Mouse (Mus musculus) 416B (cell line): ENCODE measurements around the gene Esrrg.

Experiments used
- DNase-seq: peaks from one replicate; pipeline ENCODE4 v3.0.0; 2011; ENCODE audit warnings: low read depth

Gene Esrrg

GRCm38 (mm10) chr1:187910718-187911117 lies 302.1 kb downstream of the Esrrg start:
- no peak for DNase-seq

GRCm38 (mm10) chr1:187911201-187911600 lies 302.6 kb downstream of the Esrrg start:
- DNase-seq = no peak

GRCm38 (mm10) chr1:187918303-187918702 lies 309.7 kb downstream of the Esrrg start:
- DNase-seq = no peak

- no peak for DNase-seq
Measured at GRCm38 (mm10) chr1:187918939-187919338, 310.3 kb downstream of the Esrrg start.

DNA sequence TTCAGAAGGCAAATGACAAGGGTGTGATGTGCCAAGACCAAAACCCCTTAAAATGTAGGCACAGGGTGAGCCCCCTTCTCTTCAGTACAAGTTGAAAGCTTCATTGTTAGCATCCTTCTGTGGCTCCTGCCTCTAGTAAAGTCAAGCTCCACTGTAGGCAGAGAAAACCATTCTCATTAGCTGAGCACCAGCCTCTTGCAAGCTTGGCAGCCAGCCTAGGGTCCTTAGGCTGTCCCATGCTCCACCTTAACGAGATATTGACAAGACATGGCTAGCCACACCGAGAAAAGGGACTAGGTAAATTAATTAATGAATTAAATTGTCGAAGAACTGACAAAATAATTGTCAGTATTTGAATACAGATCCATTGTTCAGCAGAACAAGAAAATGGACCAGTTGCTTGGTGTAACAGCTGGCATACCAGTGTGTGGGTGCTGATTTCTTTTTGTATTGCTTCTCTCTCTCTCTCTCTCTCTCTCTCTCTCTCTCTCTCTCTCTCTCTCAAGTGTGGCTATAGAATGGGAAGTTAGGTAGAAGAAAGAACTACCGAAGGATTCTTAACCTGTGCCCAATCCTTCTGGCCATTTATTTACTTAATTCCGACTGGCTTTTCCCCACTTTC lies 311.7 kb downstream of the Esrrg start:
- DNase-seq = no peak

- DNase-seq = no peak
Measured at GRCm38 (mm10) chr1:187931146-187931545, 322.6 kb downstream of the Esrrg start.

DNA sequence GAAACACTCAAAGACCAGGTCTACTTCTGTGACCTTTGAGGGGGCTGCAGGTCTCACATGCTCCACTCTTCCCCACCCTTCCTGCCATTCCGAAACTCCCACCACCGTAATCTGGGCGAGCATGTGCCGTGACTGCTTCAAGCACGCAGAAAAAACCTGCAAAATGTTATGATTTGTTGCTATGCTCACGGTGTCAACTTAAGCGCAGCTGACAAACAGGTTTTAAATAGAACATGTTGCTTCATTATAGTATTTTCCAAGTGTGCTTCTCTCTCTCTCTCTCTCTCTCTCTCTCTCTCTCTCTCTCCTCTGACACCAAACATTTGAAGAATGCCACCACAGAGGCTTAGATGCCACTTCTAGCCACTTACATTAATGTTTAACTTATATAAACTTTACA lies 330.1 kb downstream of the Esrrg start:
- no peak for DNase-seq

- no peak for DNase-seq
Measured at GRCm38 (mm10) chr1:187939078-187939477, 330.5 kb downstream of the Esrrg start.

DNA sequence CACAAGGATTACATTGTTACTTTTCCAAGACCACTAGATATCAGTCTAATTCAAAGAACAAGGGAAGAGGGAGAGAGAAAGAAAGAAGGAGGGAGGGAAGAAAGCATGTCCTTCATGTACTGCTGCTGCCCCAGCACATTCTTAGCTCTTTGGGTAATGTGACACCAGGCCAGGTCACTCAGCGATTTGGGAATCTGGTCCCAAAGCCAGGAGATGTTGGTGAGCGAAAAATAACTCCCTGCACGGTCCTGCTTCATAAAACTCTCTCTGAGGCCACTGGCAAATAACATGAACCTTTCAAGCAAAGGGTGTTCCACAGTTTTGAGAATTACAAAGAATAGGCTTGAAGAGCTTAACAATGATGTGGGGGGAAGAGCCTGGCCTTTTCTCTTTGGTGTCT lies 342.9 kb downstream of the Esrrg start:
- no peak for DNase-seq

GRCm38 (mm10) chr1:187956702-187957101 lies 348.1 kb downstream of the Esrrg start:
- DNase-seq = no peak

DNA sequence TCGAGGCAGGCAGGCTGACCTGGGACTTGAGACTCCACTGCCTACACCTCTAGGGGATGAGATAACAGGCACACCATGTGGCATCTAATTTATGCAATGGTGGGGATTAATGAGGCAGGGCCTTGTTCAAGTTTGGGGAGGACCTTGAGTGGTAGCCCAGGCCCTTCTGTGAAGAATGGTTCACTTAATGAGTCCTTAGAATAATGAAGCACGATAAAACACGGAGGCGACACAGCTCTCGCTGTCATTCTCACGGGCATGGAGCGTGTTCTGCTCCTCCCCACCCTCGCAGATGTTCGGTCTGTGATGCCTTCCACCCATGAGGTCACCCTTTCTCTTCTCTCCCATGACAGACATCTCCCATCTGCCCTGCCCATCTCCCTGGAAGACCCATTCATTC lies 350.6 kb downstream of the Esrrg start:
- no peak for DNase-seq

DNA sequence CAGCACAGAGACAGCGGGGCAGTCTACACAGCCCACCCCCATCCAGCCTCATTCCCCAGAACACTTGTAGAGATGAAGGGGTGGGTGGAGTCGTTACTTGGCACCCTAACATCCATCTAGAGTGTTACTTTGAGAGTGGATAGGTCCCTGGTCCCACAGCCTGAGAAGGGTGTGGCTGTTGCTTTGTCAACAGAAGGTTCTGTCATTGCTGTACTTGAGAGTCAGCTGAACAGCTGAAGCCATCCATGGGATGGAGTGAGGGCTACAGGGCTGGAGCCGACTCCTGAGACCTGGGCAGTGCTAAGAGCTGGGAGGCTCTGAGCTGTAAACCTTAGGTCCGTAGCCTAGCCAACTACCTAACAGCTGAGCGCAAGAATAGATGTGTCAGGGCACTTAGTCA lies 352.9 kb downstream of the Esrrg start:
- no peak for DNase-seq

- no peak for DNase-seq
Measured at GRCm38 (mm10) chr1:187964829-187965760, 356.5 kb downstream of the Esrrg start.

DNA sequence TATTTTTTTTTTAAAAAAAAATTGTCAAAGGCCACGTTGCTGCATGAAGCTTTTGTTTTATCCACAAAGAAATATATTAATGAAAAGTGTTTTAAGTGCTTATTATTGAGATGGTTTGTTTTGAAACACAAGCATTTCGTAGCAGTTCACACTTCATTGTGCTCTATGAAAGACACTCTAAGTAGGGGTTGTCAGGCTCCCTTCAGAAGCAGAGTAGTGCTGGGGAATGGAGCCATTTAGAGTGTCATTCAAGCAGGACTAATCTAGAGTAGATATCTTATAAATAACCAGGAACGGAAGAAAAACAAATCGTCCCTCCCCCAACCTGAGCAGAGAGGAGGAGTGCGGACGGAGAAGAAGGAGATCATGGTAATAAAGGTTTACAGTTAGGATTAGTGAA lies 357.3 kb downstream of the Esrrg start:
- DNase-seq = no peak

GRCm38 (mm10) chr1:187968379-187968778 lies 359.8 kb downstream of the Esrrg start:
- DNase-seq = no peak

GRCm38 (mm10) chr1:187969491-187969890 lies 360.9 kb downstream of the Esrrg start:
- DNase-seq = no peak

DNA sequence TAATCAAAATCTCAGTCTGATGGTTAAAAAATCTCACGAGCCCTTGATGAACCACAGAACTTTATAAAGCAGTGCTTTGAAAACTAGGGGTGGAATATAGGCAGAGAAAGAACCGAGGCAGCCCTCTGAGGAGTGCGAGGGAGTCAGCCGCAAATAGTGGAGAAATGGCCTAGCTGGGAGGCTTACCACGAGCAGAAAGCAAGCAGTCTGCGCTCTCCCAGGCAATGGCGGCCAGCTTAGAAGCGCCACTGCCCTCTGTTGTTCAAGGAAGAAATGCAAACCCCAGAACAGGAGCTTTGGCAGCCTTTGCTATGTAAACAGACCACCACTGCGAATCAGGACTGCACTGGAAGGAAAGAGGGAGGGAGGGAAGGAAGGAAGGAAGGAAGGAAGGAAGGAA lies 365.8 kb downstream of the Esrrg start:
- no peak for DNase-seq

GRCm38 (mm10) chr1:187975465-187976352 lies 367.1 kb downstream of the Esrrg start:
- DNase-seq = no peak

DNA sequence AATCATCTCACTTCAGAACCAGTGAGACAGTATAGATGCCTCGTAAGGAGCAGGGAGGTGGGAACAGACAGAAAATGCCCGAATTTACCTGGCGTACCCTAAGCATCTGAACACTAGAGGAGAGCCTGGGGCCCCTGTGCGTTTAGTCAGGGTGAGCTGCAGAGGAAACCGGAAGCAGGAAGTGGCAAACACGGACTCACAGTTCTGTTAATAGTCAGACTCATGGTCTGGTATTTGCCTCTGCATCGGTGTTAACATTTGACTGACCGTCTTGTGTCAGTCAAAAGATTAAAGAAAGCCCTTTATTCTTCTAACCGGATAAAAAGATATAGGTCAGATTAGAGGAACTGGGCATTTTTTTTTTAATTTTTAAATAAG lies 367.8 kb downstream of the Esrrg start:
- no peak for DNase-seq

DNA sequence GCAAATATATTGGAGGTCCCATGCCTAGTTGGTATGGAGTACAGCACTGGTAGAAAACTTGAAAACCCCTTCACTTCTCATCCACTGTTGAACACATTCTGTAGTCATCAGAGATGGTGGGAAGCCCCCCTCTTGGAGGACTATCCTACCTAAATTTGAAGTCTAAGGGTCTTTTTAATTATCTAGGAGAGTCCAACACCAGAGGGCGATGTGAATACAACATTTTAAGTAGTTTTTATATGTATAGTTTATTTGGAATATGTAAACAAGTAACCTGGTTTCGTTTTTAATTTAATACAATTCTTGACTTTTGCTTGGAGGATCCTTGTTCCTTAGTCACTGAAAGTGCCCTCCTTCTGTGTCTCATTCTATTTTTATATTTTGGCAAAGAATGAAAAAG lies 372.4 kb downstream of the Esrrg start:
- DNase-seq = no peak

- DNase-seq = no peak
Measured at GRCm38 (mm10) chr1:187983177-187983576, 374.6 kb downstream of the Esrrg start.

GRCm38 (mm10) chr1:187990161-187990560 lies 381.6 kb downstream of the Esrrg start:
- DNase-seq = peak; percentile 1
